Mouse (Mus musculus) testis, adult 2 months (tissue): ENCODE data around the gene Slamf1. TPM values are rescaled to one million over a fixed set of nuclear protein-coding genes. Genes with fewer than 3 reads are reported as not detected.

Source experiments
- H3K27ac ChIP-seq: fragments of 200-500 bp; 2 replicates; pipeline ENCODE4 v1.5.1; 2012; ENCODE audit warnings: low read depth, low read length; ENCODE audit not compliant: control insufficient read depth, insufficient read depth
- H3K27me3 ChIP-seq: fragments of 200-500 bp; 2 replicates; pipeline ENCODE4 v1.6.1; 2012; ENCODE audit warnings: mild to moderate bottlenecking, low read length, moderate library complexity; ENCODE audit not compliant: control insufficient read depth, insufficient read depth
- H3K36me3 ChIP-seq: fragments of 200-500 bp; 2 replicates; pipeline ENCODE4 v1.6.1; 2012; ENCODE audit warnings: mild to moderate bottlenecking, low read length; ENCODE audit not compliant: control insufficient read depth, insufficient read depth
- H3K4me1 ChIP-seq: fragments of 200-500 bp; 2 replicates; pipeline ENCODE4 v1.6.1; 2012; ENCODE audit warnings: low read length; ENCODE audit not compliant: control insufficient read depth, insufficient read depth
- H3K4me3 ChIP-seq: fragments of 200-500 bp; 2 replicates; pipeline ENCODE4 v1.5.1; 2012; ENCODE audit warnings: low read depth, mild to moderate bottlenecking, low read length, moderate library complexity, mixed read lengths; ENCODE audit not compliant: control insufficient read depth
- CTCF ChIP-seq: fragments of 200-500 bp; IDR thresholded peaks from 2 replicates; pipeline ENCODE4 v1.5.1; 2012; ENCODE audit warnings: low read depth, mild to moderate bottlenecking, inconsistent platforms, low read length, moderate library complexity; ENCODE audit not compliant: control insufficient read depth, insufficient read depth, insufficient replicate concordance
- POLR2A ChIP-seq: fragments of 200-500 bp; IDR thresholded peaks from 2 replicates; pipeline ENCODE4 v1.6.1; 2012; ENCODE audit warnings: low read depth, mild to moderate bottlenecking, inconsistent platforms, low read length, moderate library complexity; ENCODE audit not compliant: control insufficient read depth
- polyA plus RNA-seq: library from polyadenylated mRNA; depleted of rRNA; stranded (reverse); fragments of >200 nt; gene quantifications from 2 replicates; pipeline ENCODE4 v1.2.3, GENCODE M21; 2012

The Slamf1 gene
- polyA plus RNA-seq, 1 experiment, result 0.62 TPM

DNA sequence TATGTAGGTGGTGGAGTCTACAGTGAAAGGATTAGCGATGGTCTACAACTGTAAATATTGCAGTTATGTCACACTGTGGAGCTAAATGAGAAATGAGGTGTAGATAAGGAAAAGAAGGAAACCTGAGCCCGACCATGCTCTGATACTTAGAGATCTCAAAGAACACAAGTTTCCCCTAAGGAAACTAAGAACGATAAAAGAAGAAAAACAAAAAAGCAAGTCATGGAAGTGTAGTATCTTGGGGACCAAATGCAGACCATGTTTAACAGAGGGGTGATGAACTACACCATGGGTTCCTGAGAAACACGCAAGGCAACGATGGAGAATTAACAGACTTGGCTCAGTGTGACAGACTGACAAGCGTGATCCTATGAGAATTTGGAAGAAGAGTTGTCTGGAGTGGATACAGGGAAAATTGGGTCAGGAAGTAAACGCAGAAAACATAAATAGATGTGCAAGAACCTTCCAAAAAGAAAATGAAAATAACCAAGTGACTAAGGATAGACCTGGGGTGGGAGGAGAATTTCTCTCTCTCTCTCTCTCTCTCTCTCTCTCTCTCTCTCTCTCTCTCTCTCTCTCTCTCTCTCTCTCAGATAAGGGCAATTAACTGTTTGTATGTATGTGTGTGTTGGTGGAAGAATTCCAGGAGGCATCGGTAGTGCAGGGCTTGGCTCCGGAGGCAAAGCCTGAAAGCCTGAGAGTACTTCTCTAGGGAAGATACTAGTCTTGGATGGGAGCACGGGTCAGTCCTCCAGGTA, 6.5 kb downstream of the Slamf1 start:
- H3K36me3 ChIP-seq, result no peaks in the 10 kb centered on the region

DNA sequence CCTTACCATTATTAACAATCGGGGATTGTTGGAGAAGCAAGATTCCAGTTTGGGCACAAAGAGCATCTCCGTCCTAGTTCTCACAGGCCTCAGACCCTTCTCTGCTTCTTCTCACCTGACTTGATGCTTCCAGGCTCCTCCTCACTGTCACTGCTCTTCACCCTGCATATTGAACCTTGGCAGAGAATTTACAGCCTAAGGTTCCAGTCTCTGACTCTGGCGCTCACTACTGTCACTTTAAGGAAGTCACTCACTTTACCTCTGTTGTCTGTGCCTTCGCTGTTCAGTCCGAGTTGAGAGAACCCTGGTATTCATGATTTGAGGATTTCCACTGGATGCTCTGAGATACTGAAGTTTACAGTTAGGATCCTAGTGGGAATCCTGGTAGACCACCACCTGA, 7.3 kb downstream of the Slamf1 start:
- H3K27ac ChIP-seq, result no peak overlapping the region
- H3K4me3 ChIP-seq, result no peak overlapping the region
- no peaks in the 10 kb centered on the region for H3K36me3 ChIP-seq
- no peaks in the 10 kb centered on the region for H3K4me1 ChIP-seq
- TF ChIP-seq CTCF (no peak), POLR2A (no peak)
- no peaks in the 10 kb centered on the region for H3K27me3 ChIP-seq

More for the DNA sequence above, 6.5 kb downstream of the Slamf1 start:
- Histone ChIP-seq H3K27me3 (no peaks in the 10 kb centered on the region), H3K27ac (no peak overlapping the region), H3K4me3 (no peak overlapping the region), H3K4me1 (no peaks in the 10 kb centered on the region)
- TF ChIP-seq CTCF (no peak), POLR2A (no peak)

DNA sequence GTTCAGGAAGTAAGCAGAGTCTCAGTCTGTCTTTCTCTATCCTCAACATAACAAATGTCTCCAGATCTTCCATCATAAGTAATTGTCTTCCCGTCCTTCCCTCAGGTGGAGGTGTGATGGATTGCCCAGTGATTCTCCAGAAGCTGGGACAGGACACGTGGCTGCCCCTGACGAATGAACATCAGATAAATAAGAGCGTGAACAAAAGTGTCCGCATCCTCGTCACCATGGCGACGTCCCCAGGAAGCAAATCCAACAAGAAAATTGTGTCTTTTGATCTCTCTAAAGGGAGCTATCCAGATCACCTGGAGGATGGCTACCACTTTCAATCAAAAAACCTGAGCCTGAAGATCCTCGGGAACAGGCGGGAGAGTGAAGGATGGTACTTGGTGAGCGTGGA, 7.8 kb downstream of the Slamf1 start:
- Histone ChIP-seq H3K27me3 (no peaks in the 10 kb centered on the region), H3K27ac (no peak overlapping the region), H3K36me3 (no peaks in the 10 kb centered on the region), H3K4me1 (no peaks in the 10 kb centered on the region), H3K4me3 (no peak overlapping the region)
- TF ChIP-seq POLR2A, result no peak
- no peak for TF ChIP-seq CTCF

GRCm38 (mm10) chr1:171775781-171776180, 8.9 kb downstream of the Slamf1 start:
- Histone ChIP-seq H3K27ac (no peak overlapping the region), H3K4me1 (no peaks in the 10 kb centered on the region), H3K4me3 (no peak overlapping the region), H3K27me3 (no peaks in the 10 kb centered on the region), H3K36me3 (no peaks in the 10 kb centered on the region)
- no peak for TF ChIP-seq CTCF
- no peak for TF ChIP-seq POLR2A

GRCm38 (mm10) chr1:171777026-171777425, 10.1 kb downstream of the Slamf1 start:
- Histone ChIP-seq H3K27ac (no peak overlapping the region), H3K4me1 (no peaks in the 10 kb centered on the region), H3K4me3 (no peak overlapping the region), H3K27me3 (no peaks in the 10 kb centered on the region), H3K36me3 (no peaks in the 10 kb centered on the region)
- no peak for TF ChIP-seq POLR2A
- TF ChIP-seq CTCF, result no peak

GRCm38 (mm10) chr1:171782287-171782915, 15.5 kb downstream of the Slamf1 start:
- H3K4me3 ChIP-seq, result no peak overlapping the region
- no peak for TF ChIP-seq CTCF
- no peak for TF ChIP-seq POLR2A
- no peak overlapping the region for H3K27ac ChIP-seq
- H3K36me3 ChIP-seq, result no peaks in the 10 kb centered on the region
- H3K27me3 ChIP-seq, result no peaks in the 10 kb centered on the region
- no peaks in the 10 kb centered on the region for H3K4me1 ChIP-seq

DNA sequence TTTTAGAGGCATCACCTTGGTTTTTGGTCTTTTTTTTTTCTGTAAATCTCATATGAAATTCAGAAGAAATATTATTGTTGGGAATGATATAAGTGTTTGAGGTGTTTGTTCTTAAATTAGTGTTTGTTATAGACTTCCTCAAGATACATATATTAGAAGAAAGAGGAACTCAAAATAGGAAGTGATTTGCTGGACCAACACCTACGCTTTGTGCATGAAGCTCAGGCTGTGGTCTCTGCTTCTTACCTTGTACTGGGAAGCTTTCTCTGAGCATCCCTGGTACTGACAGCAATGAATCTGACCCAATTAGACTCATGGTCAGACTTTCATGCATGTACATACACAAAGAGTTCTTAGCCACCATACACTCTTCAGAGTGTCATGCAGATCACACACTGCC, 18.9 kb downstream of the Slamf1 start:
- Histone ChIP-seq H3K4me3 (no peak overlapping the region), H3K27ac (no peak overlapping the region), H3K4me1 (no peaks in the 10 kb centered on the region), H3K36me3 (no peaks in the 10 kb centered on the region), H3K27me3 (no peaks in the 10 kb centered on the region)
- TF ChIP-seq POLR2A (no peak), CTCF (no peak)
